Mouse (Mus musculus): ENCODE measurements around the gene Ascl1.

The Ascl1 gene

DNA sequence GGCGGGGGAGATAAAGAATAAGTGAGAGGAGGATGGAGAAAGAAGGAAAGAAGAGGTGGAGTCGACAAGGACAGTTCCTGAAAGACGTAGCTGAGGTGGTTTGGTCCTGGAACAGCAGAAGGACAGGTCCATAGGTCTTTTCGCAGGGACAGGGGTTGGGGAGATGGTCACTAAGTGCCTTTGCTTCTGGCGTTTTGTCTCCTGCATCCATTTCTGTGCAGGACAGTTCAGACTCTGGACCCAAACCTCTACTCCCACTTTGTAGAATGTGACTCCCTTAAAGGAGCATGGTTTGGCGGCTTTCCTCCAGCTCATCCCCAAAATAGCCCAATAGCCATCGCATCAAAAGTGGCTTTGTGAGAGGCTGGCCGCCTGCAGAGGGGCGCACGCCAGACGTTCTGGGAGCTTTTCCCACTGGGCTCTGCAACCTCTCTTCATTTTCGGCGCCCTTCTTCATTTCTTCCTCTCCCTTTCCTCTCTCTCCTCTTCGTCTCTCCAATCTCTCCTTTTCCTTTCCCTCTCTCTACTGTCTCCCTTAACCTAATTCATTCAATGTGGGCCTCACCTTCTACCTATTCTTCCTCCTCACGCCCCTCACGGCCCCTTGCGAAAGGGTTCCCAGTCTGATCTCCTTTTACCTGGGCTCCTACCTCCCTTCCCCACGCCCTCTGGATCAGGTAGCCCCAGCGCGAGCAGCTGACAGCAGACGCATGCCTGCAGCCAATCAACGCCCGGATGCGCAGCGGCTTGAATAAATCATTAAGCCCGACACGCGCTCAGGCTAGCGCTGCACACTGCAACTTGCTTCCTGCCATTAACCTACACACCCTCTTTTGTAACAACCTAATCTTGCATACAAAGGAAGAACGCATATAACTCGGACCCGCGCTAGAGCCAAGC is 7.5 kb downstream of the Ascl1 start:
- no peak for DNase-seq (ENCODE audit: low spot score in 2 of 2)

- DNase-seq (ENCODE audit: low spot score in 2 of 2) = no peak
Measured at GRCm38 (mm10) chr10:87484831-87485720, 8.4 kb downstream of the Ascl1 start.

DNA sequence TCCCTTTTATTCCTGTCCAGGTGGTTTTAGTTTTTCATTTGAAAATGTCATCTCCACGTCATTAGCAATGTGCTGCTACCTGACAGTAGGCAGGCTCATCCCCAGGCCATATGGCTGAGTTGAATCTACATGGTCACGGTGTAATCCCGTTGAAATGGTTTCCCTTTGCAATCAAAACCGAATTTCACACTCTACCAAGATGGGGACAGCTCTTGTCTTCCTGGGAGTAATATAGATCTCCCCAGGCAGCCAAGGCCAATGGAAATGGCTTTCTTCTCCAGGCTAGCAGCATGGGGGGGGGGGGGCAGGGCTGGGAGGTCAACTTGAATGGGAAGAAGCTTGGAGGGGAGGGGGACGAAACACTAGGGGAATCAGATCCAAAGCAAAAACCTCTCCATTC is 15.6 kb downstream of the Ascl1 start:
- DNase-seq (ENCODE audit: low spot score in 2 of 2) = no peak

DNA sequence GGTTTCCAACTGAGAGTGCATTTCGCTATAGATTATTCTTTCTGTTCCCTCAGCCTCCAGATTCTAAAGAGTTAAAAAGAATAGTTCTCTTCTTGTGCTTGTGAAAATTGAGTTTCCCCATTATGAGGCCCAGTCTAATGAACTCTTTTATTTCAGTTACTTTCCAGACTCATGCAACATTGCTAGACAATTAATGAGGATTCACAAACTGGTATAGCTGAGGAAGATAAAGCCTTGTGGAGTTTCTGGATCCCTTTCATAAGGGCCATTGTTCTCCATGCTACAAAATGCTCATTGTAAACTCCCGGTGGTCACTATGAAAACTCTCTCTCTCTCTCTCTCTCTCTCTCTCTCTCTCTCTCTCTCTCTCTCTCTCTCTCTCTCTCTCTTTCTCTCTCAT is 18.5 kb downstream of the Ascl1 start:
- no peak for DNase-seq (ENCODE audit: low spot score in 2 of 2)

- DNase-seq (ENCODE audit: low spot score in 2 of 2) = no peak
Measured at GRCm38 (mm10) chr10:87473475-87474131, 19.9 kb downstream of the Ascl1 start.

- DNase-seq (ENCODE audit: low spot score in 2 of 2) = no peak
Measured at GRCm38 (mm10) chr10:87450777-87451176, 42.7 kb downstream of the Ascl1 start.

- DNase-seq (ENCODE audit: low spot score in 2 of 2) = no peak
Measured at GRCm38 (mm10) chr10:87449368-87449767, 44.1 kb downstream of the Ascl1 start.

- no peak for DNase-seq (ENCODE audit: low spot score in 2 of 2)
Measured at GRCm38 (mm10) chr10:87448257-87448656, 45.2 kb downstream of the Ascl1 start.

DNA sequence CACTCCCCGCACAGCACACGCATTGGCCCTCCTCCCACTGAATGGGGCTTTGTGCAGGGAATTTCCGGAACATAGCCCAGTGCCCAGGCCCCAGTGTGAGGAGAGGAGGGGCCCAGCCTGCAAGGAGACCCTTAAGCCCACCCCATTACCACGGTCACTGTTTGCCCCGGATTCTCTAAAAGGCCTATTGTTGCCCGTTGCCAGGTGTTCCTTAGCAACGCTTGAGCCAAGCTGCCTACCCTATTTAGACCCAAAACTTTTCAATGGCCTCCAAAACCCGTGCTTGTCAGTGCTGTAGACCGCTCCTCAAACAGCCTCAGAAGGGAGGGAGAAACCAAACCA is 45.7 kb downstream of the Ascl1 start:
- DNase-seq (ENCODE audit: low spot score in 2 of 2) = peak; percentile 50 to 61

GRCm38 (mm10) chr10:87446829-87447753 is 46.4 kb downstream of the Ascl1 start:
- peak in 1 of 2 experiments; percentile 12 for DNase-seq (ENCODE audit: low spot score in 2 of 2)

DNA sequence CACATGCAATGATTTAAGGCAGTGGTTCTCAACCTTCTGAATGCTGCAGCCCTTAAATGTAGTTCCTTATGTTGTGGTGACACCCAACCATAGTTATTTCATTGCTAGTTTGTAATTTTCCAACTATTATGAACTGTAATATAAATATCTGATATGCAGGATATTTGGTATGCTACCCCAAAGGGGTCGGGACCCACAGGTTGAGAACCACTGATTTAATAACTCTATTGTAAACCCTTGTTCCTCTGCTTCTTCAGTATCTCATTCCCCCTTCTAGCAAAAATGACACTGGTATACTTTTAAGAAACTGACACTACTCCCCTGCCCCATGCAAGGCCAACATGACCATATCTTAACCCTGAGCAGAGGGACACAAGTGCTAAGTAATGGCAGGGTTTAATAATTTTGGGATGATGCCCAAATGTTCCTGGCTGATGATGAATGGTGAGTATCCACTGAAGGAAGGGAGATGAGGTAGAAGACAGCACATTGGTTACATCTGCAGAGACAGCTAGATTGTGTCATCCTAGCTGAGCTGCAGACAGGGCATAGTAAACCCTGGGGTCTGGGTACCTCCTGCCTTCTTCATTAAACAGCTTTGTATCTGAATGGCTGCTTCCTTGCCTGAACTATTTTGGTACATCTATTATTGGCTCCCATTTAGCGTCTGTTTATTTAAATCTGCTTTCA is 47.2 kb downstream of the Ascl1 start:
- no peak for DNase-seq (ENCODE audit: low spot score in 2 of 2)

Data from frontal cortex, postnatal 10 days (tissue).